Mouse (Mus musculus) kidney, embryonic 16.5 days (tissue): ENCODE measurements around the gene Ikbip. TPM values are rescaled to one million over a fixed set of nuclear protein-coding genes. Genes with fewer than 3 reads are reported as not detected.

Experiments used
- ATAC-seq: fragments of 200-750 bp; cut with Nextera tagmentation; 2 replicates; pipeline ENCODE4 v1.8.0; 2017; ENCODE audit warnings: moderate TSS enrichment; ENCODE audit not compliant: low FRiP score, low TSS enrichment
- H3K27ac ChIP-seq: fragments of 300-500 bp; sonication (generic); 2 replicates; pipeline ENCODE4 v1.5.1; 2014; ENCODE audit warnings: low read length
- H3K27me3 ChIP-seq: fragments of 300-500 bp; sonication (generic); 2 replicates; pipeline ENCODE4 v1.6.1; 2014; ENCODE audit warnings: low read length, control low read depth, mixed read lengths; ENCODE audit not compliant: insufficient read depth
- H3K36me3 ChIP-seq: fragments of 300-500 bp; sonication (generic); 2 replicates; pipeline ENCODE4 v1.6.1; 2014; ENCODE audit warnings: low read length, control low read depth, mixed read lengths; ENCODE audit not compliant: insufficient read depth
- H3K4me1 ChIP-seq: fragments of 300-500 bp; sonication (generic); 2 replicates; pipeline ENCODE4 v1.6.1; 2014; ENCODE audit warnings: low read length, control low read depth, mixed read lengths; ENCODE audit not compliant: insufficient read depth
- H3K4me2 ChIP-seq: fragments of 300-500 bp; sonication (generic); replicated peaks from 2 replicates; pipeline ENCODE4 v1.6.1; 2014; ENCODE audit warnings: low read depth, low read length
- H3K4me3 ChIP-seq: fragments of 300-500 bp; sonication (generic); 2 replicates; pipeline ENCODE4 v1.5.1; 2014; ENCODE audit warnings: mild to moderate bottlenecking, low read length
- H3K9ac ChIP-seq: fragments of 300-500 bp; sonication (generic); replicated peaks from 2 replicates; pipeline ENCODE4 v1.6.1; 2014; ENCODE audit warnings: low read length
- H3K9me3 ChIP-seq: fragments of 300-500 bp; sonication (generic); 2 replicates; pipeline ENCODE4 v1.6.1; 2016; ENCODE audit warnings: low read length, control low read depth
- WGBS: fragments of 180-500 bp; shearing (Covaris S2); extraction: QIAGEN DNeasy Blood & Tissue Kit; methylation state at CpG from one replicate; pipeline ENCODE4 v1.1.7; 2014; 5-methylcytosine and 5-hydroxymethylcytosine counted together
- polyA plus RNA-seq: library from polyadenylated mRNA; unstranded; fragments of >200 nt; fragmentation: Nextera tagmentation; extraction: Ambion mirVana; gene quantifications from 2 replicates; pipeline ENCODE4 v1.2.1, GENCODE M21; 2015

Gene Ikbip
- polyA plus RNA-seq = 37.6 and 39.3 TPM in 2 replicates

- peaks cover 10% of the 10 kb centered on the region for H3K36me3 ChIP-seq
- H3K4me2 ChIP-seq = peak within 1 kb of the TSS; percentile 77
- H3K4me3 ChIP-seq = peak within 1 kb of the TSS; percentile 68
- no peaks in the 10 kb centered on the region for H3K9me3 ChIP-seq
- H3K9ac ChIP-seq = peak within 1 kb of the TSS; percentile 90
- peak within 1 kb of the TSS; percentile 78 for H3K27ac ChIP-seq
- under 1% methylated on average over 87 of the region's 87 CpGs for WGBS
- H3K4me1 ChIP-seq = peaks cover 13% of the 10 kb centered on the region; the same call in 1 of the 2 replicates
- ATAC-seq = peak; percentile 97
- H3K27me3 ChIP-seq = no peaks in the 10 kb centered on the region
These were observed at the start of gene Ikbip, which contains the start of gene Apaf1 for GRCm38 (mm10) chr10:91082550-91083392. Ikbip (plus strand) TSS chr10:91082940. Apaf1 (minus strand) TSS chr10:91082770.

- H3K4me1 ChIP-seq = no peaks in the 10 kb centered on the region
- H3K9me3 ChIP-seq = no peaks in the 10 kb centered on the region
- 31% methylated on average over 8 of the region's 8 CpGs for WGBS
- no peak overlapping the region for H3K27ac ChIP-seq
- ATAC-seq = no peak
- no peak overlapping the region for H3K4me2 ChIP-seq
- peaks cover 24% of the 10 kb centered on the region for H3K36me3 ChIP-seq
- no peak overlapping the region for H3K9ac ChIP-seq
- no peaks in the 10 kb centered on the region for H3K27me3 ChIP-seq
- H3K4me3 ChIP-seq = no peak overlapping the region
These were observed 48.8 kb upstream of the Ikbip start for GRCm38 (mm10) chr10:91033942-91034341.

GRCm38 (mm10) chr10:91049696-91050095 lies 33.0 kb upstream of the Ikbip start:
- WGBS = 80% methylated on average over 4 of the region's 4 CpGs
- Histone ChIP-seq H3K36me3 (peaks cover 27% of the 10 kb centered on the region), H3K4me1 (no peaks in the 10 kb centered on the region), H3K4me2 (no peak overlapping the region), H3K4me3 (no peak overlapping the region), H3K27ac (no peak overlapping the region), H3K27me3 (no peaks in the 10 kb centered on the region), H3K9ac (no peak overlapping the region), H3K9me3 (no peaks in the 10 kb centered on the region)
- no peak for ATAC-seq

GRCm38 (mm10) chr10:91051156-91051555 lies 31.6 kb upstream of the Ikbip start:
- H3K9ac ChIP-seq = no peak overlapping the region
- no peak overlapping the region for H3K4me2 ChIP-seq
- no peaks in the 10 kb centered on the region for H3K4me1 ChIP-seq
- H3K9me3 ChIP-seq = no peaks in the 10 kb centered on the region
- no peak overlapping the region for H3K27ac ChIP-seq
- WGBS = 76% methylated on average over 3 of the region's 3 CpGs
- H3K36me3 ChIP-seq = peaks cover 28% of the 10 kb centered on the region
- H3K4me3 ChIP-seq = no peak overlapping the region
- no peaks in the 10 kb centered on the region for H3K27me3 ChIP-seq
- ATAC-seq = no peak

GRCm38 (mm10) chr10:91052734-91053133 lies 30.0 kb upstream of the Ikbip start:
- Histone ChIP-seq H3K4me1 (no peaks in the 10 kb centered on the region), H3K9me3 (no peaks in the 10 kb centered on the region), H3K4me2 (no peak overlapping the region), H3K36me3 (peaks cover 26% of the 10 kb centered on the region), H3K27me3 (no peaks in the 10 kb centered on the region), H3K9ac (no peak overlapping the region), H3K4me3 (no peak overlapping the region), H3K27ac (no peak overlapping the region)
- no peak for ATAC-seq

GRCm38 (mm10) chr10:91060742-91061141 lies 22.0 kb upstream of the Ikbip start:
- Histone ChIP-seq H3K4me3 (no peak overlapping the region), H3K9me3 (no peaks in the 10 kb centered on the region), H3K27me3 (no peaks in the 10 kb centered on the region), H3K4me1 (no peaks in the 10 kb centered on the region), H3K27ac (no peak overlapping the region), H3K4me2 (no peak overlapping the region), H3K9ac (no peak overlapping the region), H3K36me3 (peaks cover 22% of the 10 kb centered on the region; the same call in 1 of the 2 replicates)
- peak; percentile 39; the same call in 1 of the 2 replicates for ATAC-seq
- 30% methylated on average over 5 of the region's 5 CpGs for WGBS

- H3K4me1 ChIP-seq = no peaks in the 10 kb centered on the region
- ATAC-seq = no peak
- H3K4me2 ChIP-seq = no peak overlapping the region
- no peak overlapping the region for H3K27ac ChIP-seq
- H3K9ac ChIP-seq = no peak overlapping the region
- WGBS = 85% methylated on average over 6 of the region's 6 CpGs
- no peaks in the 10 kb centered on the region for H3K9me3 ChIP-seq
- H3K4me3 ChIP-seq = no peak overlapping the region
- H3K27me3 ChIP-seq = no peaks in the 10 kb centered on the region
- peaks cover 33% of the 10 kb centered on the region for H3K36me3 ChIP-seq
These were observed 20.4 kb upstream of the Ikbip start for GRCm38 (mm10) chr10:91062355-91062754.

GRCm38 (mm10) chr10:91071768-91072167 lies 11.0 kb upstream of the Ikbip start:
- Histone ChIP-seq H3K4me2 (no peak overlapping the region), H3K27me3 (no peaks in the 10 kb centered on the region), H3K4me1 (no peaks in the 10 kb centered on the region), H3K36me3 (peaks cover 32% of the 10 kb centered on the region), H3K27ac (no peak overlapping the region), H3K9ac (no peak overlapping the region), H3K9me3 (no peaks in the 10 kb centered on the region), H3K4me3 (no peak overlapping the region)
- 33% methylated on average over 1 of the region's 1 CpGs for WGBS
- no peak for ATAC-seq

- peaks cover 33% of the 10 kb centered on the region for H3K36me3 ChIP-seq
- 86% methylated on average over 3 of the region's 3 CpGs for WGBS
- no peak overlapping the region for H3K9ac ChIP-seq
- no peaks in the 10 kb centered on the region for H3K4me1 ChIP-seq
- ATAC-seq = no peak
- H3K27me3 ChIP-seq = no peaks in the 10 kb centered on the region
- H3K27ac ChIP-seq = no peak overlapping the region
- H3K4me3 ChIP-seq = no peak overlapping the region
- no peaks in the 10 kb centered on the region for H3K9me3 ChIP-seq
- no peak overlapping the region for H3K4me2 ChIP-seq
These were observed 9.4 kb upstream of the Ikbip start for GRCm38 (mm10) chr10:91073345-91073744.

- no peaks in the 10 kb centered on the region for H3K9me3 ChIP-seq
- H3K4me3 ChIP-seq = no peak overlapping the region
- no peaks in the 10 kb centered on the region for H3K27me3 ChIP-seq
- H3K9ac ChIP-seq = no peak overlapping the region
- ATAC-seq = no peak
- H3K4me2 ChIP-seq = no peak overlapping the region
- WGBS = 84% methylated on average over 2 of the region's 2 CpGs
- H3K4me1 ChIP-seq = peaks cover 6% of the 10 kb centered on the region; the same call in 1 of the 2 replicates
- peaks cover 31% of the 10 kb centered on the region for H3K36me3 ChIP-seq
- H3K27ac ChIP-seq = no peak overlapping the region
These were observed 6.1 kb upstream of the Ikbip start for GRCm38 (mm10) chr10:91076667-91077066.
